Mouse (Mus musculus) embryonic facial prominence, embryonic 14.5 days (tissue): Measurements from ENCODE around the gene Crisp4. TPM values are rescaled to one million over a fixed set of nuclear protein-coding genes. Genes with fewer than 3 reads are reported as not detected.
A peak's percentile ranks its signal among the peaks of the same experiment; 100 is the strongest.

ENCODE experiments used
- ATAC-seq: fragments of 200-750 bp; cut with Nextera tagmentation; 2 replicates; pipeline ENCODE4 v1.8.0; 2017; ENCODE audit warnings: low read depth, moderate number of reproducible peaks, moderate TSS enrichment
- DNase-seq: peaks from one replicate; pipeline ENCODE4 v3.0.0-alpha.2; 2015; ENCODE audit warnings: low spot score
- H3K27ac ChIP-seq: fragments of 300-500 bp; sonication (generic); replicated peaks from 2 replicates; pipeline ENCODE4 v1.5.1; 2014; ENCODE audit warnings: low read depth, mild to moderate bottlenecking, low read length, moderate library complexity
- H3K27me3 ChIP-seq: fragments of 300-500 bp; sonication (generic); replicated peaks from 2 replicates; pipeline ENCODE4 v1.6.1; 2014; ENCODE audit warnings: low read length; ENCODE audit not compliant: control insufficient read depth, insufficient read depth
- H3K36me3 ChIP-seq: fragments of 300-500 bp; sonication (generic); 2 replicates; pipeline ENCODE4 v1.6.1; 2014; ENCODE audit warnings: low read length, mixed read lengths; ENCODE audit not compliant: control insufficient read depth, insufficient read depth
- H3K4me1 ChIP-seq: fragments of 300-500 bp; sonication (generic); 2 replicates; pipeline ENCODE4 v1.6.1; 2014; ENCODE audit warnings: antibody characterized with exemption, low read length; ENCODE audit not compliant: control insufficient read depth, insufficient read depth
- H3K4me2 ChIP-seq: fragments of 300-500 bp; sonication (generic); 2 replicates; pipeline ENCODE4 v1.6.1; 2014; ENCODE audit warnings: low read depth, mild to moderate bottlenecking, low read length, moderate library complexity, mixed read lengths
- H3K4me3 ChIP-seq: fragments of 300-500 bp; sonication (generic); 2 replicates; pipeline ENCODE4 v1.5.1; 2014; ENCODE audit warnings: low read depth, mild to moderate bottlenecking, low read length
- H3K9ac ChIP-seq: fragments of 300-500 bp; sonication (generic); 2 replicates; pipeline ENCODE4 v1.6.1; 2014; ENCODE audit warnings: low read depth, mild to moderate bottlenecking, low read length, moderate library complexity, mixed read lengths
- H3K9me3 ChIP-seq: fragments of 300-500 bp; sonication (generic); 2 replicates; pipeline ENCODE4 v1.6.1; 2016; ENCODE audit warnings: low read length; ENCODE audit not compliant: control insufficient read depth
- WGBS: fragments of 180-500 bp; shearing (Covaris S2); extraction: QIAGEN DNeasy Blood & Tissue Kit; methylation state at CpG from one replicate; pipeline ENCODE4 v1.1.7; 2014; 5-methylcytosine and 5-hydroxymethylcytosine counted together
- polyA plus RNA-seq: library from polyadenylated mRNA; unstranded; fragments of >200 nt; fragmentation: Nextera tagmentation; extraction: Ambion mirVana; gene quantifications from 2 replicates; pipeline ENCODE4 v1.2.1, GENCODE M21; 2014

Gene Crisp4
- not detected in 2 replicates for polyA plus RNA-seq

DNA sequence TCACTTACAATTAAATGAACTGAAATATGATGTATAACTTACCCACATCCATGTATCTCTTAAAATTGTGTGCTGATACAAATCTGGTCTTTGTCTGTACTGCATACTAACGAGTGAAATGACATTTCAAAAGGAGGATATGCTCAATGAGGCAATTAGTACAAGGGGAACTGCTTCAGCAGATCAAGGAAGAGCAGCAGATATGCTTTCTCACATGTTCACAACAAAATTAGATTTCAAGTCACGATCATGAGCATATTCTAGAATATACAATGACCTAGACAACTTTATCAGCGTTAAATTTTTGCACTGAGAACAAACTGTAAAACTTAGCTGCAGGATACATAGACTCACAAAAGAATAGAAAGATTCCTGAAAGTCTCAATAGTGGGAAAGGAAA, at the start of gene Crisp4:
Gene Crisp4 (minus strand): TSS at position 101 of the 400 bp plus-strand sequence.
- ATAC-seq, result no peak
- H3K27ac ChIP-seq, result no peak within 1 kb of the TSS
- no peak within 1 kb of the TSS for H3K4me3 ChIP-seq
- H3K4me1 ChIP-seq, result no peaks in the 10 kb centered on the region
- no peaks in the 10 kb centered on the region for H3K27me3 ChIP-seq
- no peaks in the 10 kb centered on the region for H3K9me3 ChIP-seq
- H3K4me2 ChIP-seq, result no peak within 1 kb of the TSS
- WGBS, result 66% methylated on average over 3 of the region's 3 CpGs
- no peaks in the 10 kb centered on the region for H3K36me3 ChIP-seq
- DNase-seq, result no peak
- H3K9ac ChIP-seq, result no peak within 1 kb of the TSS

DNA sequence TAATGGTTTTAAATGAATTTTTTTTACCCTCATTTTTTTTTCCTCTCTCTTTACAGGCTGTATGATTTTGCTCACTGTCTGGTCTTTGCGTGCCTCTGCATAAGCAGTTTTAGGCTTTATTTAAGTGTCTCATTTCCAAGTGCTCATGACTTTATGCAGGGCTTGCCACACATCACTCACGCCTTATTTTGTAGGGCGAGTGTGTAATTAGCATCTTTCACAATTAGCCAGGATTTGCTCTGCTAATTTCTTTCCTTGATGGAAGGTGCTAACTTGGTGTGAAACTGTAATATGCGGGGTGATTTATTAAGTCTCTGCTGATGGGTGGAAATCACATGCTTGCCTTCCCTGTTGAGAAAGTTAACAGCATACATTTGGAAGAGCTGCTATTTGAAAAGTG, 46.0 kb upstream of the Crisp4 start:
- H3K4me2 ChIP-seq, result no peak overlapping the region
- H3K4me3 ChIP-seq, result no peak overlapping the region
- H3K27ac ChIP-seq, result no peak overlapping the region
- DNase-seq (no peak), ATAC-seq (no peak)
- no peaks in the 10 kb centered on the region for H3K4me1 ChIP-seq
- no peaks in the 10 kb centered on the region for H3K27me3 ChIP-seq
- no peaks in the 10 kb centered on the region for H3K36me3 ChIP-seq
- no peak overlapping the region for H3K9ac ChIP-seq
- 47% methylated on average over 4 of the region's 4 CpGs for WGBS
- H3K9me3 ChIP-seq, result no peaks in the 10 kb centered on the region

DNA sequence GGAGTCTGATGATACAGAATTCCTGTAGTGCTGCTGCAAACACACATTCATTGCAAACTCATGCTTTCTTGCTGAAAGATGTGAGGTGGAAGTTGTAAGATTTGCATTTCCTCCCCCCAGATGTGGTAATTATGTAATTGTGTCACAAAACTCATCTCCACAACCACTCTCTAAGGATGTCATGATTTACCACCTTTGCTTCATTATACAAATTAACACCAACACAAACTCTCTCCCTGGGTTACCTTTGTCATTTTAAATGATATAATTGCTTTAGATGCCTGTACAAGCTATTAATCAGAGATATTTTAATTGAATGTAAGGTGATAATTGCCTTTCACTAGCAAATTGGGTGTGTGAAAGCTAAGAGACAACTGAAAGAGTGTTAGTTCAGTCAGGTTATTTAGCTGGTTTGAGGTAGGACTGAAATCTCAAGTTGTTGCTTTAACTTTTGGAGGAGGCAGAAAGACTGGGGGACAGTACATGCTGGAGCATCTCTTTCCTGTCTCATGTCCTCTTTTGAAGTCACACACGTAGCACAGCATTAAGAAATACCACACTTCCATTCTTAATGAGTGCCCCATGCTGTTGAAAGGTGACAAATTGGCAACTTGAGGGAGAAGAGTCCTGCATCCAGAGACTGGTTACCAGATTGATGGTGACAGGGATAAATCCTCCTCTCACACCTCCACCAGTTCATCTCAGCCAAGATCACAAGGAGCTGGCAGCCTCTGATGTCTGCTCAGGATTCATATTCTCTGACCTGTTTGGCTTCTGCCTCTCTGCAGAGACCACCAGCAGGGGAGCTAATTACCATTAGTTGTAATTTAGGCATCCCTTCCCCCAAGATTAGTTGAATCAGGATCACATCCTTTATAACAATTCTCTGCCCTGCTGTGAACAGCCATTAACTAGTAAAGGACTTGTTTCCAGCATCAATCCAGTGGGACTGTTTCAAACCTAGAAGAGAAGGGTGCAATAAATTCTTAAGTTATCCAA, 45.3 kb upstream of the Crisp4 start:
- 13% methylated on average over 1 of the region's 1 CpGs for WGBS
- H3K9me3 ChIP-seq, result no peaks in the 10 kb centered on the region
- ATAC-seq (no peak), DNase-seq (no peak)
- no peaks in the 10 kb centered on the region for H3K4me1 ChIP-seq
- H3K4me3 ChIP-seq, result no peak overlapping the region
- no peak overlapping the region for H3K27ac ChIP-seq
- no peaks in the 10 kb centered on the region for H3K27me3 ChIP-seq
- H3K36me3 ChIP-seq, result no peaks in the 10 kb centered on the region
- no peak overlapping the region for H3K4me2 ChIP-seq
- no peak overlapping the region for H3K9ac ChIP-seq

DNA sequence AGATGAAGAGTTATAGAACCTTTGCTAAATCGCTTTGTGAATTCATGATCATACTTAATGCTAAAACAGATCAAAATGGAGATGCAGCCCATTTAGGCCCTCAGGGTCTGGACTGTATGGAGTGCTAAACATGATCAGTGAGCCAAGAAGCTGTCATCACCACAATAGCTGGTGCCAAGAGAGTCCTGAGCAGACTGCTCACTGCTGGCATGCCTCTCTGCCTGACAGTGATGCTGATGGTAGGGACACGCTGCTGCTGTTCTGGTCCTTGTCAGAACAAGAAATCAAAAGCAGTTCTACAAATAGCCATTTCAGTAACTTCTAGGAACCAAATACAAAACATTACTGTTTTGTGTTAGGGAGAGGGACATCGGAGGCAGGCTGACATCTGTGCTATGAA, 35.5 kb upstream of the Crisp4 start:
- Histone ChIP-seq H3K9me3 (no peaks in the 10 kb centered on the region), H3K27me3 (no peaks in the 10 kb centered on the region), H3K4me1 (no peaks in the 10 kb centered on the region), H3K27ac (no peak overlapping the region), H3K4me3 (no peak overlapping the region), H3K36me3 (no peaks in the 10 kb centered on the region), H3K9ac (no peak overlapping the region), H3K4me2 (no peak overlapping the region)
- ATAC-seq (peak; percentile 75), DNase-seq (peak; percentile 51)
- 66% methylated on average over 3 of the region's 3 CpGs for WGBS

DNA sequence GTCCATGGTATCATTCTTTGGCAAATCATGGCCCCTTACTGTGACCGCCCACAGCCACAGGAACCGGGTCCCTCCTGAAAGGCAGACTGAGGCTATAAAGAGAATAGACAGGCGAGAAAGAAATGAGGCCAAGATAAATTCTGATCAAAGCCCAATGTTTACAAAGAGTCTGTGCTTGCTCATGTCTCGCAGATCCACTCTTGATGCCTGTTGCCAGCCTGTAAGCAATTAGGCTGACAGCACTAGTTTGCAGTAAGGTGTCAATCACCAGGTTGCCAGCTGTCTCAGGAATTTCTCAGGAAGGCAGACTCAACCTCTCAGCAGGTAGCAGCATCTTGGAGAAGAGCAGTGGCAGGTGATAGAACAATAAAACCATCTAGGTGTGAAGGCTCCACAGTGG, 24.9 kb upstream of the Crisp4 start:
- DNase-seq (no peak), ATAC-seq (no peak)
- H3K9me3 ChIP-seq, result no peaks in the 10 kb centered on the region
- no peaks in the 10 kb centered on the region for H3K27me3 ChIP-seq
- no peak overlapping the region for H3K9ac ChIP-seq
- no peak overlapping the region for H3K27ac ChIP-seq
- H3K4me2 ChIP-seq, result no peak overlapping the region
- H3K36me3 ChIP-seq, result no peaks in the 10 kb centered on the region
- H3K4me1 ChIP-seq, result no peaks in the 10 kb centered on the region
- no peak overlapping the region for H3K4me3 ChIP-seq
- WGBS, result 63% methylated on average over 4 of the region's 4 CpGs

DNA sequence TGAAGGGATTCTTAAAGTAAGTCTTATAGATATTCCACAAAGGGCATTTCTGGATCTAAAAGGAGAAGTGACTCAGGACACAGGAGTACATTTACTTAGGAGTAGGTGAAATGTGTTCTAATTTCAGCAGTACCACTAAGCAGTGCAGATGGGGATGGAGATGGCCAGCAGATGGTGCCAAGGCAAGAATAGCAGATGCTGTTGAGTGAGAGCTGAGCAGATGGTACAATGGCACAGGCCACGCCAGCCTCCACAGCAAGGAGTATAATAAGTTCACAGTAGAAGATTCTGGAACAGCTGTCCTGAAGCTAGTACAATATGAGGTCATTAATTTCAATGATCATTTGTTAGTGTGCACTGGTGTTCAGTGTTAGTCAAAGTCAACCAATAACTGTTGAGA, 22.6 kb upstream of the Crisp4 start:
- 54% methylated on average over 1 of the region's 1 CpGs for WGBS
- DNase-seq, result no peak
- Histone ChIP-seq H3K4me1 (no peaks in the 10 kb centered on the region), H3K9me3 (no peaks in the 10 kb centered on the region), H3K4me2 (no peak overlapping the region), H3K36me3 (no peaks in the 10 kb centered on the region), H3K27me3 (no peaks in the 10 kb centered on the region), H3K9ac (no peak overlapping the region), H3K27ac (no peak overlapping the region), H3K4me3 (no peak overlapping the region)
- no peak for ATAC-seq

DNA sequence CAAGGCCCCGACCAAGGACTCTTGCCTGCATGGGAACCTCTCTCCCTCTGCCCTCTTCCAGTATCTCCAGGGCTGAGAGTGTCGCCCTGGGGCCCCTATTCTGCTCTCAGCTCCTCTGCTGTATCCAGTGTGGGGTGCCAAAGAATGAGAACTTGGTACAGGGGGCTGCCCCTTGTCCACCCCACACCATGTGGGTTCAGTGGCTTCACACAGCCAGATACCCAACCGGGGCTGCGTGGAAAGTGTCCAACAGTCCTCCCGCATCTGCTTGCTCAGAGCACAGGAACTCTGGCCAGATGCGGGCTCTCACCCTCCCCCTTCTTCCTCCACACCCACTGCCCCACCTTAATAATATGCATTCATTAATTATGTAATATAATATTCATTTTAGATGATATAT, 13.4 kb upstream of the Crisp4 start:
- H3K9ac ChIP-seq, result no peak overlapping the region
- DNase-seq (no peak), ATAC-seq (no peak)
- no peaks in the 10 kb centered on the region for H3K27me3 ChIP-seq
- no peak overlapping the region for H3K27ac ChIP-seq
- H3K4me2 ChIP-seq, result no peak overlapping the region
- no peaks in the 10 kb centered on the region for H3K36me3 ChIP-seq
- WGBS, result 77% methylated on average over 6 of the region's 6 CpGs
- no peaks in the 10 kb centered on the region for H3K4me1 ChIP-seq
- no peak overlapping the region for H3K4me3 ChIP-seq
- no peaks in the 10 kb centered on the region for H3K9me3 ChIP-seq

DNA sequence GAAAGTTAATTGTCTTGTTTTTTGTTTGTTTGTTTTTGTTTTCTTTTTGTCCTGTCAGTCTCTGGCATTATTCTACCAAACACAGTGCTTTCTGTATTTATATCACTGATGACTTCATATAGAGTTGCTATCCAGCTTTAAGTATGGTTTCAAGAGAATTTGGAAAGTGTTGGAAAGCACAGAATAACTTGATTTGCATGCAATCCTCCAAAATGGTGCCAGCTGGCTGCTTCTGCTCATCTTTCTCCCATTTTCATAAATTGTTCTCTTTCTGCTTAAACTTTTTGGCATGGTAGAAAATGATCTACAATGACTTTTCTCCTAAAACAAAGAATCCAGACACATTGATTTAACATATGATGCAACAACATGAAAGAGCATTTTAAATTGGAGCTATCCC, 2.5 kb upstream of the Crisp4 start:
- H3K9me3 ChIP-seq, result 0 out of 2 replicates have a peak, but pooled peaks cover 3% of the 10 kb centered on the region
- H3K36me3 ChIP-seq, result no peaks in the 10 kb centered on the region
- no peaks in the 10 kb centered on the region for H3K4me1 ChIP-seq
- no peak for ATAC-seq
- no peak overlapping the region for H3K9ac ChIP-seq
- no peak overlapping the region for H3K27ac ChIP-seq
- no peak overlapping the region for H3K4me3 ChIP-seq
- no peak overlapping the region for H3K4me2 ChIP-seq
- peak; percentile 13 for DNase-seq
- no peaks in the 10 kb centered on the region for H3K27me3 ChIP-seq

DNA sequence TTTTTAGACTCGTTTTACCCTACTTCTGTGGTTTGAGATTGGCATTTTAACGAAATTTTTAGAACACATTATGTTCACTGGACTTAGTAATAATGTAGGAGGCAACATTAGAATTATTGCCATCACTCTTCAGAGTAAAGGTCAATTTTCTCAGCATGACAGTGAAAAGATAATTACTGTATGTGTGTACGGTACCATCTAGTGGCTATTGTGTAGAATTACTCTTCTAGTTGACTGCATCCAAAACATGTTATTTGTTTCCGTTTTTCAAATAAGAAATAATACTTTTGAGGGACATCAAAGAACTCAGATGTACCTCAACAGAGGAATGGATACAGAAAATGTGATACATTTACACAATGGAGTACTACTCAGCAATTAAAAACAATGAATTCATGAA, 14.0 kb downstream of the Crisp4 start:
- Histone ChIP-seq H3K4me2 (no peak overlapping the region), H3K27me3 (no peaks in the 10 kb centered on the region), H3K27ac (no peak overlapping the region), H3K36me3 (no peaks in the 10 kb centered on the region), H3K9ac (no peak overlapping the region), H3K4me1 (no peaks in the 10 kb centered on the region), H3K4me3 (no peak overlapping the region), H3K9me3 (no peaks in the 10 kb centered on the region)
- ATAC-seq, result no peak
- WGBS, result 57% methylated on average over 4 of the region's 4 CpGs
- DNase-seq, result no peak
